Mouse (Mus musculus): Measurements from ENCODE around the gene Rnf26. TPM values are rescaled to one million over a fixed set of nuclear protein-coding genes. Genes with fewer than 3 reads are reported as not detected.
A peak's percentile ranks its signal among the peaks of the same experiment; 100 is the strongest.
"Not testable (repeated sequence)": the region's sequence is repeated elsewhere in the genome, so short reads cannot be mapped to it uniquely, and the experiment has no call there.

Rnf26 gene
- total RNA-seq, 2 experiments from 2014 or later: 43.9 to 83.4 TPM

- ATAC-seq (replicated peaks; ENCODE audit: low FRiP score, poor library complexity, severe bottlenecking): no peak
Measured at GRCm38 (mm10) chr9:44126746-44127145, 13.4 kb upstream of the Rnf26 start.

- peak; percentile 71 for ATAC-seq (replicated peaks; ENCODE audit: low FRiP score, poor library complexity, severe bottlenecking)
Measured at GRCm38 (mm10) chr9:44125546-44126428, 12.5 kb upstream of the Rnf26 start.

GRCm38 (mm10) chr9:44125026-44125425 is 11.7 kb upstream of the Rnf26 start:
- ATAC-seq (replicated peaks; ENCODE audit: low FRiP score, poor library complexity, severe bottlenecking): no peak

GRCm38 (mm10) chr9:44124317-44124716 is 11.0 kb upstream of the Rnf26 start:
- peak; percentile 59; the same call in 1 of the 2 replicates for ATAC-seq (replicated peaks; ENCODE audit: low FRiP score, poor library complexity, severe bottlenecking)

GRCm38 (mm10) chr9:44119948-44120465 is 6.7 kb upstream of the Rnf26 start:
- ATAC-seq (replicated peaks; ENCODE audit: low FRiP score, poor library complexity, severe bottlenecking): no peak

GRCm38 (mm10) chr9:44119011-44119410 is 5.7 kb upstream of the Rnf26 start:
- ATAC-seq (replicated peaks; ENCODE audit: low FRiP score, poor library complexity, severe bottlenecking): peak; percentile 76

GRCm38 (mm10) chr9:44116182-44116581 is 2.9 kb upstream of the Rnf26 start:
- ATAC-seq (replicated peaks; ENCODE audit: low FRiP score, poor library complexity, severe bottlenecking): no peak

GRCm38 (mm10) chr9:44115599-44115998 is 2.3 kb upstream of the Rnf26 start:
- ATAC-seq (replicated peaks; ENCODE audit: low FRiP score, poor library complexity, severe bottlenecking): no peak

- no peak for ATAC-seq (replicated peaks; ENCODE audit: low FRiP score, poor library complexity, severe bottlenecking)
Measured at GRCm38 (mm10) chr9:44114453-44114852, 1.1 kb upstream of the Rnf26 start.

- ATAC-seq (replicated peaks; ENCODE audit: low FRiP score, poor library complexity, severe bottlenecking): not testable (repeated sequence)
Measured at GRCm38 (mm10) chr9:44111909-44112308, 1.4 kb downstream of the Rnf26 start.

GRCm38 (mm10) chr9:44109360-44110095 is 3.8 kb downstream of the Rnf26 start:
- ATAC-seq (replicated peaks; ENCODE audit: low FRiP score, poor library complexity, severe bottlenecking): no peak

- ATAC-seq (replicated peaks; ENCODE audit: low FRiP score, poor library complexity, severe bottlenecking): no peak
Measured at GRCm38 (mm10) chr9:44108269-44109055, 4.9 kb downstream of the Rnf26 start.

GRCm38 (mm10) chr9:44107557-44108179 is 5.6 kb downstream of the Rnf26 start:
- ATAC-seq (replicated peaks; ENCODE audit: low FRiP score, poor library complexity, severe bottlenecking): no peak

- ATAC-seq (replicated peaks; ENCODE audit: low FRiP score, poor library complexity, severe bottlenecking): no peak
Measured at GRCm38 (mm10) chr9:44107110-44107509, 6.2 kb downstream of the Rnf26 start, which contains the start of gene C1qtnf5. Gene C1qtnf5 (plus strand): TSS chr9:44107245.

GRCm38 (mm10) chr9:44106596-44106995 is 6.7 kb downstream of the Rnf26 start:
- ATAC-seq (replicated peaks; ENCODE audit: low FRiP score, poor library complexity, severe bottlenecking): no peak

- ATAC-seq (replicated peaks; ENCODE audit: low FRiP score, poor library complexity, severe bottlenecking): no peak
Measured at GRCm38 (mm10) chr9:44106182-44106581, 7.1 kb downstream of the Rnf26 start.

GRCm38 (mm10) chr9:44105781-44106180 is 7.5 kb downstream of the Rnf26 start:
- no peak for ATAC-seq (replicated peaks; ENCODE audit: low FRiP score, poor library complexity, severe bottlenecking)

GRCm38 (mm10) chr9:44104881-44105280 is 8.4 kb downstream of the Rnf26 start:
- no peak for ATAC-seq (replicated peaks; ENCODE audit: low FRiP score, poor library complexity, severe bottlenecking)

- ATAC-seq (replicated peaks; ENCODE audit: low FRiP score, poor library complexity, severe bottlenecking): no peak
Measured at GRCm38 (mm10) chr9:44101490-44101889, 11.8 kb downstream of the Rnf26 start, which contains the start of gene Mfrp. Gene Mfrp (plus strand): TSS chr9:44101729.
